Mouse (Mus musculus) cerebellum, adult 2 months (tissue): ENCODE measurements around the gene Ppp1r12a.

ENCODE experiments used
- CTCF ChIP-seq: fragments of 200-500 bp; IDR thresholded peaks from 2 replicates; pipeline ENCODE4 v1.5.1; 2011; ENCODE audit warnings: low read depth, mild to moderate bottlenecking, control low read depth, low read length, moderate library complexity, borderline replicate concordance; ENCODE audit not compliant: insufficient read depth
- POLR2A ChIP-seq: fragments of 200-500 bp; IDR thresholded peaks from 2 replicates; pipeline ENCODE4 v1.6.1; 2011; ENCODE audit warnings: low read length, control low read depth, borderline replicate concordance; ENCODE audit not compliant: insufficient read depth

DNA sequence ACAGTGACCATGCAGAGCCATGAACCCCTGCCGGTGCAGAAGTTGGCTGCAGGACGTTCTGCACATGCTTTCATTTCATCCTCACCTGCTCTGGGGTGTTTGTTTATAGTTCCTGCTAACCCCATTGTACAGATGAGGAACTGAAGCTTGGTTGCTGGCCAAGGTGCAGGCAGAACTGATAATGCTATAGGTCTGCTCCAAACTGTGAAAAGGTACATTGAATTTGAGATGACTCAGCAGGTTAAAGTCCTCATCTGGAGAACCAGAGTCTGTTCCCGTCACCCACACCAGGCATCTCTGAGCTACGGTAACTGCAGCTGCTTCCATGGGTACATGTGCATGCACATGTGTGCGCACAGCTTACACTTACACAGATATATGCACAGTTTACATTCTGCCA, 62.4 kb downstream of the Ppp1r12a start:
- no peak for TF ChIP-seq CTCF
- no peak for TF ChIP-seq POLR2A
